Mouse (Mus musculus) WW6 (cell line): ENCODE data around the gene D1Ertd622e.
A peak's percentile ranks its signal among the peaks of the same experiment; 100 is the strongest.

ENCODE experiments used
- DNase-seq: peaks from one replicate; pipeline ENCODE4 v3.0.0-alpha.2; 2013; ENCODE audit warnings: low read depth, low spot score

D1Ertd622e gene

DNA sequence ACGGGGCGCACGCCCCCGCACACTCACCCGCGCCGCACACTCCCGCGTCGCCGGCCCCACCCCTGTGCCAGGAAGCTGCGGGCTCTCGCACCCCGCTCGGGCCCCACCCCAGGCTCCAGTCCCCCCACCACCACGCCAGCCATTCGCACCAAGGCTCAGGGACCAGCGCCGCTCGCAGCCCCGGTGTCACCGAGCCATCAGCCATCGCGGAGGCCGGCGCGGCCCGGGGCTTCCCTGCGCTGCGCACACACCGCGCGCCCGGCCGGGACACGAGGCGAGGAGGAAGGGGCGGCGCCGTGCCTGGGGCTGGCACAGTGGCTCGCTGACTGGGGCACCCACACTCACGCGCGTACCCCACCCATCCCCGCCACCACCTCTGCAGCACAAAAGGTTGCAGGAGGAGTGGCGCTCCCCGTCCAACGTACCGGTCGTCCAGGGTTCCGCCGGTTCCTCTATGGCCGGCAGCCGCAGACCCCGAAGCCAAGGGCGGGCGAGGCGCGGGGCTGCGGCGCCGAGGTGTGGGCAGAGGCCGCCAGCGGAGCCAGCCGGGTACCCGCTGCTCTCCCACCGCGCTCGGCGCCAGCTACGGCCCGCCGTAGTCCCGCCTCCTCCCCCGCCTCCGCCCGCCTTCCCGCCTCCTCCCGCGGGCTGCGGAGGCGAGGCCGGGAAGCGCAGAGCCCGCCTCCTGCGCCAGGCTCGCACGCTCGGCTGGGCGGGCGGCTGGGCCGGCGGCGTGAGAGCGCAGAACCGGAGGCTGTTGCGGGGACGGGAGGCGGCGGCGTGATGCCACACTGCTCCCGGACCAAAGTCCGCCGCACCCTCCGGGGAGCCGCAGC is at the start of gene D1Ertd622e:
Gene D1Ertd622e, minus strand, starts transcription at position 669 of the 836 bp plus-strand sequence.
- DNase-seq: peak; percentile 11

DNA sequence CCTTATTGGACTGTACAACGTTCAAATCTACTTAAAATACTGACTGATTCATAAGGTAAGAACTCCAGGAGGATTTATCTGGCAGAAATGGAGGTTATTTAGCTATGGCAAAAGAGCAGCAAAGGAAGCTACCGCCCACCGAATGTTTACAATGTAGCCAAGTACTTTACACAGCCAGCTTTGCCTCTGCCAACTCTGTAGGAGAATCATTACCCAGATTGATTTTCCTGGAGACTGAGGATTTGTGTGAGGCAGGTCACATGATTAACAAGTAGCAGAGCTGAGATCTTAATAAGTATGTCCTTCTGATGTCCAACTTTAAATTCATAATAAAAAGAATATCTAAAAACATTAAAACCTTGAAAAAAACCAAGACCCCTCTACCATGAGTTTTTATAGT is 48.6 kb upstream of the D1Ertd622e start:
- DNase-seq: no peak

- DNase-seq: no peak
Observed at GRCm38 (mm10) chr1:97705389-97705788, 43.5 kb upstream of the D1Ertd622e start.

- DNase-seq: no peak
Observed at GRCm38 (mm10) chr1:97704646-97705045, 42.8 kb upstream of the D1Ertd622e start.

DNA sequence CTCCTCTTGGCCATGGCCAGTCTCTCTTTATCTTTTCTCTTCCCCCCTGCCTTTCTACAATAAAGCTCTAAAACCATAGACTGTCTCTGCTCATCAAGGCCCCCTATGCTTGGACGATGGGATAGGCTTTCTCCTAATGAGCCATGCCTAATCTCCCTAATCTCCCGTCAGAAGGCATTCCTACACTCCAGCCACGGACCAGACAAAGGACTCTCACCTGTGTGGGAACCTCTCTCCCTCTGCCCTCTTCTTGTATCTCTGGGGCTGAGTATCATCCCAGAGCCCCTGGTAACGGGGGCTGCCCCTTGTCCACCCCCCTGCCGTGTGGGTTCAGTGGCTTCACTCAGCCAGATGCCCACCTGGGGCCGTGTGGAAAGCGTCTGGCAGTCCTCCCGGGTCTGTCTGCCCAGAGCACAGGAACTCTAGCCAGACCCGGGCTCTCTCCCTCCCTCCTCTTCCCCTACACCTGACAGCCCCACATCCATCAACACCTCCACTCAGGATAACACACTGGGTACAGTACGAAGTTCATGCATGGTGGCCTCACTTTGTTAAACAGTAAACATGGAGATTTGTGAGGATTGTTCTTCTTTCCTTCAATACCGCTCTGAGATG is 37.2 kb upstream of the D1Ertd622e start:
- no peak for DNase-seq

DNA sequence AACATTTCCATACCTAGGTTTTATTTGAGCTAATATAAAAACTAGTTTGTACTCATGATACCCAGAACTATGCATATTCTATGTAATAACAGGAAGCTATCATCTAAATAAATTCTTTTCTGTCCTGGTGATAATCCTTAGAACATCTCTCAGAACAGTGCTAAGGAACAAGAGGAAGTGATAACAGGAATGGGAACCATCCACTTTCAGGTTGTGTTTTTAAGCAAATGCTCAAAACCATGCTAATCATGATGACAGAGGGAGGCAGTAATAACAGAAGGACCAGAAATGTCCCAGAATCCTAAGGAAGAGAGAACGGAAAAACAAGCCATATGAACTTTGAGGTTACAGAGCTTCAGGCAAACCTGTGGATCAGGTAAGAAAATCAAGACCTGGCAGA is 35.4 kb upstream of the D1Ertd622e start:
- DNase-seq: no peak

GRCm38 (mm10) chr1:97693825-97694224 is 32.0 kb upstream of the D1Ertd622e start:
- no peak for DNase-seq

GRCm38 (mm10) chr1:97688756-97689155 is 26.9 kb upstream of the D1Ertd622e start:
- DNase-seq: peak; percentile 22

DNA sequence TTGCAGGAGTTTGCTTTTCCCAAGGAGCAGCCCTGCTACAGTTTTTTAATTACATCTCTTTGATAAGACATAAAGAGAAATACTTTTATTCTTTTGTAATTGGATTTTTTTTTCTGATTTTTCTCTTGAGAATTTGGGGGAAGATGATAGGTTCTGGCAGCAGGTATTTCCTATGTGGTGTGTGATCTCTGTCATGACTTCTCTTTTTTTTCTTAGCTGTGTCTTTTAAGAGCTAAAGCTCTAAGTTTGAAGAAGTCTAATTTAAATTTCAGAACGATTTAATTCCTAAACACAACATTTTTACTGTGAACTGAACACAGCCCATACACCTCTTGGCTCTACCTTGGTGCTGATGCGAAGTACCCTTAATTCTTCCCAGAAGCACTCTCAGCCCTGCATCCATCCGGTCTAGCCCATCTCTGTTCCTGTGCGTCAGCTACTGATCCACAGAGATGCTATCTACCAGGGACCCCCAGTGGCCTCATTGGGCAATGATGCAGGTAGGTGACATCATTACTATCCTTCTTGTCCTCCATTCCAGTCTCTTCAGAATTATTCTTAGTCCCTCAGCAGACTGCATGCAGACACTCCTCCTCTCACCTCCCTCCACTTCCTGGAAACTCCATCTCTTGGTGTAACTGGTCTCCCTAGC is 14.8 kb upstream of the D1Ertd622e start:
- DNase-seq: no peak

DNA sequence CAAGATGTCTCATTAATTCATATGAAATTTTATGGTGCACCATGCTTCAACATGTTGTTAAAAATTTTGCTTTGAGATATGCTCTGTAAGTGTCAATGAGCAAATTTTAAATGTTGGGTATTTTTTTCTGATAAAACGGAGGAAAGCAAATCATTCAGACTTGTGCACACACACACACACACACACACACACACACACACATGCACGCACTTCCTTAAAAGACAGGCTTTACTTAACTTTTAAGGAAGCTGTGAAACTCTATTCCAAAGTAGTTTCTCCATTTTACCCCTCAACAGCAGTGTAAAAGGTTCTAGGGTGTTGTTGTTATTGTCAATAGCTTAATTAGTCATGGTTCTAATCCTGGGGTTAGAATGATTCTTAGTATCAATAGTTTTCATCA is 14.2 kb upstream of the D1Ertd622e start:
- DNase-seq: no peak

GRCm38 (mm10) chr1:97672849-97673248 is 11.0 kb upstream of the D1Ertd622e start:
- no peak for DNase-seq

DNA sequence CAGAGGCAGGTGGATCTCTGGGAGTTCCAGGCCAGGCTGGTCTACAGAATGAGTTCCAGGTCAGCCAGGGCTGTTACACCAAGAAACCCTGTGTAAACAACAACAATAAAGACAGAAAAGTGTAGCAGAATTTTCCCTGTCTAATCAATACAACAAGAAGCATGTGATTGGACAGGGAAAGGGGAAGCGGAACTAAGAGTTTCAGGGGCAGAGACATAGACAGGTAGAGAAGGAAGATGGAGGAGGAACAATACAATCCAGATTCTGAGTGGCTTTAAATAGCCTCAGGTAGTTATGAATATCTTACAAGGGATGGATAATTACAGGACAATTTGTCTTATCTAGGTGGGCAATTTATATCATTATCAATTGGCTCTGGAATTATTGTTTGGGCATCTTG is 5.4 kb upstream of the D1Ertd622e start:
- DNase-seq: no peak

- DNase-seq: no peak
Observed at GRCm38 (mm10) chr1:97662324-97662723, 450 bp upstream of the D1Ertd622e start.

GRCm38 (mm10) chr1:97660687-97661405 is 1.0 kb downstream of the D1Ertd622e start:
- DNase-seq: peak; percentile 28

- DNase-seq: no peak
Observed at GRCm38 (mm10) chr1:97659405-97659804, 2.5 kb downstream of the D1Ertd622e start.

DNA sequence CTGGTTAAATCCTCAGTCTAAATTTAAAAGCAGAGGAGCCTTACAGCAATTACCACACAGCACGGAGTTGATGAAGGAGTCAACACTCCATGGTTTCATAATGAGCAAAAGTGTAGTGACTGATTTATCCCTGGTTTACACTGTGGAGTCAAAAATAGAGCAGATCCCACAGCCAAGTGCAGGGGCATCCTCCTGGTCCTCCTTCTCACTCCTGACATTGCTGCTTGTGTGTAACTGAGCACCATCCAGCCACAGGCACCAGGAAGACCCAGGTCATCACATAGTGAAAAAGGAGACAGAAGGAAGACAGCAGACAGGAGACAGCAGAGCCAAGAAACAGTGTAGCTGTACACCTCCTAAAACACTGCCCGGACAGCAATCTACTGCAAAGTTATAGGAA is 4.1 kb downstream of the D1Ertd622e start:
- DNase-seq: no peak

DNA sequence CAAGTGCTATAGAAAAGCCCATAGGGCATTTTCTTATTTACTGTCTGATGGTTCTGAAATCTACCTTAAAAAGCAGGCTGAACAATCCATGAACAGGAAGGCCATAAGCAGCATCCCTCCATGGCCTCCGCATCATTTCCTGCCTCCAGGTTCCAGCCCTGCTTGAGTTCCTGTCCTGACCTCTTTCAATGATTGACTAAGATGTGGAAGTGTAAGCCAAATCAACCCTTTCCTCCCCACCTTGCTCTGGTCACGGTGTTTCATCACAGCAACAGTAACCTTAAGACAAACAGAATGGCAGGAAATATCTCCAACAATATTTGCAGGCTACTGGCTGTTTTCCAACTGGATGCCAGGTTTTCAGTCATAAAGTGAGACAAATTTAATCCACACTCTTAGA is 4.7 kb downstream of the D1Ertd622e start:
- no peak for DNase-seq

DNA sequence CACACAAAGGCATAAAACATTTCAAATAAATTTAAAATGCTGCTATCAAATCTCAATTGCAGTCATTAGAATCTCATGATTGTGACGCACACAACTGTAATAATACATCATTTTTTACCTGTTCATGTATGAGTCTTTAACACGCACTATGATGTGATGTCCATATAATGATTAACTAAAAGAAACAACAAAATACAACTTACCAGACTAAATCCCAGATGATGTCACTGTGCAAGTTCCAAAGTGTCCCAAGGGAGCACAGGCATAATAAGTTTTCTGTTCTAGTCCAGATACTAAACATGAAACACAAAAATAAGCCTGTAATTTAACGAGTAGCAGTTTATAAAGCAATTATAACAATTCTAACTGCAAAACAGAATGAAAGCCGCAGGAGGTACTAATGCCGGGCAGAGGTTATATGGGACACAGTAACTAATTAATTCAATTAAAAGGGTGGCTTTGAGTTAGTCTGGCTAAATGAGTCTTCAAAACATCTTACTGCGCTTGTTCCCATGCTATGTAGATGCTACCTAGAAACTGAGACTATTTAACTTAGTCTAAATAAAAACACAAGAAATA is 7.4 kb downstream of the D1Ertd622e start:
- DNase-seq: no peak

GRCm38 (mm10) chr1:97650553-97651123 is 11.2 kb downstream of the D1Ertd622e start:
- no peak for DNase-seq

DNA sequence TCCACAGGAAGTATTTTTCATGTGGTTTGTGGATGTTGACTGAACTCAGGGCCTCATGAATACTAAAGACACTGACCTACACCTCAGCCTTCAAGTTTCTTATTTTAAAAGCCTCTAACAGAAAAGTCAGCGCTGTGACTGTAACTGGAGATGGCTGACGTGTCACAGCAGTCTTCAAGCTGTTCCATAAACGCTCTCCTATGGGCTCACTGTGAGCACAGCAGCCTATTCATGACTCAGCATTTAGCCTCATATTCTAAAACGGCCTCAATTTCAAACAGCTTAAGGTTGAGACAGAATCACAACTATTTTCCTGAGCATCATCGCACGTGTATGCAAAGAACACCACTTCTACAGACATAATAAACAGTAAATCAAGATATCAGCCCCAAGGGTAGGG is 11.8 kb downstream of the D1Ertd622e start:
- no peak for DNase-seq

GRCm38 (mm10) chr1:97647037-97647436 is 14.8 kb downstream of the D1Ertd622e start:
- no peak for DNase-seq
